Mouse (Mus musculus) heart, embryonic 14.5 days (tissue): ENCODE data around the gene Ip6k2. TPM values are rescaled to one million over a fixed set of nuclear protein-coding genes. Genes with fewer than 3 reads are reported as not detected.
A peak's percentile ranks its signal among the peaks of the same experiment; 100 is the strongest.

ENCODE experiments used
- ATAC-seq: fragments of 200-750 bp; cut with Nextera tagmentation; 2 replicates; pipeline ENCODE4 v1.8.0; 2017; ENCODE audit warnings: low read depth, moderate TSS enrichment; ENCODE audit not compliant: insufficient number of reproducible peaks, insufficient read depth, low FRiP score
- H3K27ac ChIP-seq, 2 experiments: fragments of 200-500 bp in 1 of 2; fragments of 300-500 bp in 1 of 2; sonication (generic) in 1 of 2; replicated peaks in 1 of 2; 2 replicates each; pipeline ENCODE4 v1.5.1; 2012 to 2014; ENCODE audit warnings: low read depth in 2 of 2, low read length in 2 of 2, control low read depth in 1 of 2, mild to moderate bottlenecking in 1 of 2, mixed read lengths in 1 of 2; ENCODE audit not compliant: control insufficient read depth in 1 of 2, insufficient read depth in 1 of 2
- H3K27me3 ChIP-seq: fragments of 300-500 bp; sonication (generic); 2 replicates; pipeline ENCODE4 v1.6.1; 2014; ENCODE audit warnings: mild to moderate bottlenecking, low read length, control low read depth; ENCODE audit not compliant: control insufficient read depth, insufficient read depth
- H3K36me3 ChIP-seq: fragments of 300-500 bp; sonication (generic); 2 replicates; pipeline ENCODE4 v1.6.1; 2014; ENCODE audit warnings: mild to moderate bottlenecking, control low read depth, low read length, mixed read lengths; ENCODE audit not compliant: control insufficient read depth, insufficient read depth
- H3K4me1 ChIP-seq, 2 experiments: fragments of 200-500 bp in 1 of 2; fragments of 300-500 bp in 1 of 2; sonication (generic) in 1 of 2; 2 replicates each; pipeline ENCODE4 v1.6.1; 2012 to 2014; ENCODE audit warnings: low read length in 2 of 2, control low read depth in 1 of 2, mixed read lengths in 1 of 2; ENCODE audit not compliant: control insufficient read depth in 2 of 2, insufficient read depth in 2 of 2
- H3K4me2 ChIP-seq: fragments of 300-500 bp; sonication (generic); 2 replicates; pipeline ENCODE4 v1.6.1; 2014; ENCODE audit warnings: mild to moderate bottlenecking, low read length
- H3K4me3 ChIP-seq, 2 experiments: fragments of 200-500 bp in 1 of 2; fragments of 300-500 bp in 1 of 2; sonication (generic) in 1 of 2; 2 replicates each; pipeline ENCODE4 v1.5.1; 2012 to 2014; ENCODE audit warnings: low read length in 2 of 2, mild to moderate bottlenecking in 2 of 2, control low read depth in 1 of 2, low read depth in 1 of 2, moderate library complexity in 1 of 2; ENCODE audit not compliant: control insufficient read depth in 1 of 2, insufficient read depth in 1 of 2
- H3K9ac ChIP-seq: fragments of 300-500 bp; sonication (generic); 2 replicates; pipeline ENCODE4 v1.6.1; 2014; ENCODE audit warnings: mild to moderate bottlenecking, low read length
- H3K9me3 ChIP-seq: fragments of 300-500 bp; sonication (generic); 2 replicates; pipeline ENCODE4 v1.6.1; 2016; ENCODE audit warnings: low read length, control low read depth; ENCODE audit not compliant: control insufficient read depth
- WGBS: fragments of 180-500 bp; shearing (Covaris S2); extraction: QIAGEN DNeasy Blood & Tissue Kit; methylation state at CpG from one replicate; pipeline ENCODE4 v1.1.7; 2014; 5-methylcytosine and 5-hydroxymethylcytosine counted together
- polyA plus RNA-seq: library from polyadenylated mRNA; unstranded; fragments of >200 nt; fragmentation: Nextera tagmentation; extraction: Ambion mirVana; gene quantifications from 2 replicates; pipeline ENCODE4 v1.2.1, GENCODE M21; 2014

The Ip6k2 gene
- polyA plus RNA-seq, 1 experiment from 2014 or later, result 45.0 TPM

GRCm38 (mm10) chr9:108782836-108783547 lies 604 bp upstream of the Ip6k2 start:
- Histone ChIP-seq H3K9me3 (no peaks in the 10 kb centered on the region), H3K4me2 (peak overlapping the region; percentile 82), H3K4me3 (peak overlapping the region; percentile 52 to 80), H3K27ac (no peak overlapping the region), H3K36me3 (peaks cover 12% of the 10 kb centered on the region), H3K27me3 (no peaks in the 10 kb centered on the region), H3K4me1 (peaks cover 10 to 32% of the 10 kb centered on the region in 2 experiments), H3K9ac (no peak overlapping the region)
- WGBS, result 26% methylated on average over 9 of the region's 9 CpGs
- no peak for ATAC-seq

- Histone ChIP-seq H3K27me3 (no peaks in the 10 kb centered on the region), H3K36me3 (peaks cover 12% of the 10 kb centered on the region), H3K4me1 (peaks cover 10 to 41% of the 10 kb centered on the region in 2 experiments), H3K4me2 (peak overlapping the region; percentile 82), H3K27ac (no peak overlapping the region), H3K9me3 (no peaks in the 10 kb centered on the region), H3K9ac (peak overlapping the region; percentile 97; the same call in 1 of the 2 replicates), H3K4me3 (peak overlapping the region; percentile 0 to 80; a peak in 1 of 4 replicates)
- ATAC-seq, result no peak
Measured at GRCm38 (mm10) chr9:108785416-108785815, 1.8 kb downstream of the Ip6k2 start.

GRCm38 (mm10) chr9:108786494-108786893 lies 2.9 kb downstream of the Ip6k2 start:
- Histone ChIP-seq H3K9ac (no peak overlapping the region), H3K4me2 (no peak overlapping the region), H3K9me3 (no peaks in the 10 kb centered on the region), H3K4me3 (no peak overlapping the region), H3K4me1 (peaks cover 8 to 49% of the 10 kb centered on the region in 2 experiments), H3K27me3 (no peaks in the 10 kb centered on the region), H3K27ac (no peak overlapping the region), H3K36me3 (peaks cover 16% of the 10 kb centered on the region)
- WGBS, result 74% methylated on average over 1 of the region's 1 CpGs
- no peak for ATAC-seq

- 90% methylated on average over 2 of the region's 2 CpGs for WGBS
- H3K27me3 ChIP-seq, result no peaks in the 10 kb centered on the region
- no peak for ATAC-seq
- H3K9ac ChIP-seq, result no peak overlapping the region
- H3K4me3 ChIP-seq, result no peak overlapping the region
- peaks cover 16% of the 10 kb centered on the region for H3K36me3 ChIP-seq
- no peak overlapping the region for H3K4me2 ChIP-seq
- no peaks in the 10 kb centered on the region for H3K9me3 ChIP-seq
- H3K27ac ChIP-seq, result no peak overlapping the region
- peaks cover 6 to 55% of the 10 kb centered on the region in 2 experiments for H3K4me1 ChIP-seq
Measured at GRCm38 (mm10) chr9:108787080-108787479, 3.5 kb downstream of the Ip6k2 start.

GRCm38 (mm10) chr9:108788713-108789112 lies 5.1 kb downstream of the Ip6k2 start:
- H3K9ac ChIP-seq, result no peak overlapping the region
- H3K36me3 ChIP-seq, result peaks cover 16% of the 10 kb centered on the region
- H3K9me3 ChIP-seq, result no peaks in the 10 kb centered on the region
- H3K27me3 ChIP-seq, result no peaks in the 10 kb centered on the region
- no peak for ATAC-seq
- 75% methylated on average over 3 of the region's 3 CpGs for WGBS
- peaks cover 6 to 60% of the 10 kb centered on the region in 2 experiments for H3K4me1 ChIP-seq
- no peak overlapping the region for H3K27ac ChIP-seq
- H3K4me3 ChIP-seq, result no peak overlapping the region
- H3K4me2 ChIP-seq, result no peak overlapping the region

- no peak overlapping the region for H3K4me2 ChIP-seq
- H3K4me3 ChIP-seq, result no peak overlapping the region
- no peaks in the 10 kb centered on the region for H3K27me3 ChIP-seq
- no peak overlapping the region for H3K27ac ChIP-seq
- H3K9me3 ChIP-seq, result no peaks in the 10 kb centered on the region
- ATAC-seq, result no peak
- H3K9ac ChIP-seq, result no peak overlapping the region
- peaks cover 21% of the 10 kb centered on the region for H3K36me3 ChIP-seq
- peaks cover 9 to 72% of the 10 kb centered on the region in 2 experiments for H3K4me1 ChIP-seq
- 60% methylated on average over 1 of the region's 1 CpGs for WGBS
Measured at GRCm38 (mm10) chr9:108792307-108792706, 8.7 kb downstream of the Ip6k2 start.

- Histone ChIP-seq H3K27ac (no peak overlapping the region), H3K27me3 (no peaks in the 10 kb centered on the region), H3K36me3 (peaks cover 25% of the 10 kb centered on the region), H3K9ac (no peak overlapping the region), H3K4me2 (no peak overlapping the region), H3K9me3 (no peaks in the 10 kb centered on the region), H3K4me3 (no peak overlapping the region), H3K4me1 (peaks cover 9 to 72% of the 10 kb centered on the region in 2 experiments)
- no peak for ATAC-seq
- 61% methylated on average over 3 of the region's 3 CpGs for WGBS
Measured at GRCm38 (mm10) chr9:108792730-108793129, 9.1 kb downstream of the Ip6k2 start.

GRCm38 (mm10) chr9:108795281-108795680 lies 11.7 kb downstream of the Ip6k2 start:
- H3K27me3 ChIP-seq, result no peaks in the 10 kb centered on the region
- ATAC-seq, result no peak
- H3K4me2 ChIP-seq, result peak overlapping the region; percentile 29
- H3K9me3 ChIP-seq, result no peaks in the 10 kb centered on the region
- H3K36me3 ChIP-seq, result peaks cover 50% of the 10 kb centered on the region
- no peak overlapping the region for H3K4me3 ChIP-seq
- H3K4me1 ChIP-seq, result peaks cover 9 to 64% of the 10 kb centered on the region in 2 experiments
- H3K27ac ChIP-seq, result peak overlapping the region in 1 of 2 experiments; percentile 64; a peak in 1 of 4 replicates
- H3K9ac ChIP-seq, result no peak overlapping the region
- WGBS, result 68% methylated on average over 2 of the region's 2 CpGs
